Mouse (Mus musculus): ENCODE results near the gene Ajap1.

DNA sequence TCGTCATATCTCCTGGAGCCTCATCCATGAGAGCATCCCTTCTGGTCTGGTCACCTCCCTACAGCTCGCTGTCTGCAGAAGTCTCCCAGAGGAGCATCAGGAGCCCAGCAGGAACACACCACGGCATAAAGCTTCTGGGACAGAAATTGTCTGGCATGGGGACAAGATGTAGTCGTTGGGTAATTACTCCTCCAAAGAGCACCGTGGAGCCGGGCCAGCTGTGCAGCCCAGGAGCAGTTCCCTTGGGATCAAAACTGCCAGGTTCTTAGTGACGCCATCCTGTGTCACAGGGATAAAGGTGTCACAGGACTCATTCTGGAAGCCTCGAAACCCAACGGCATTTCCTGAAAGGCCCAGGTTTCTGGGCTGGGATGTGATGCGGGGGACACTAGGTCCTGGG is 40.1 kb downstream of the Ajap1 start:
- TF ChIP-seq CTCF (IDR thresholded peaks at IDR 0.05; ENCODE audit: low read depth) (no peak), EP300 (IDR thresholded peaks at IDR 0.05; ENCODE audit: low read depth) (no peak)
